Mouse (Mus musculus) liver, embryonic 11.5 days (tissue): Measurements from ENCODE around the gene Tmem115. TPM values are rescaled to one million over a fixed set of nuclear protein-coding genes. Genes with fewer than 3 reads are reported as not detected.

Experiments
- ATAC-seq: fragments of 200-750 bp; cut with Nextera tagmentation; replicated peaks from 2 replicates; pipeline ENCODE4 v1.8.0; 2017; ENCODE audit warnings: moderate number of reproducible peaks, mild to moderate bottlenecking, moderate TSS enrichment, moderate library complexity; ENCODE audit not compliant: low FRiP score
- DNase-seq: peaks from one replicate; pipeline ENCODE4 v3.0.0-alpha.2; 2017; ENCODE audit warnings: low spot score
- H3K27ac ChIP-seq: fragments of 300-500 bp; sonication (generic); 2 replicates; pipeline ENCODE4 v1.5.1; 2014; ENCODE audit warnings: mild to moderate bottlenecking, low read depth, low read length, control low read depth
- H3K27me3 ChIP-seq: fragments of 300-500 bp; sonication (generic); replicated peaks from 2 replicates; pipeline ENCODE4 v1.6.1; 2014; ENCODE audit warnings: low read length, mixed read lengths; ENCODE audit not compliant: control insufficient read depth, insufficient read depth
- H3K36me3 ChIP-seq: fragments of 300-500 bp; sonication (generic); 2 replicates; pipeline ENCODE4 v1.6.1; 2014; ENCODE audit warnings: mild to moderate bottlenecking, low read length, moderate library complexity, mixed read lengths; ENCODE audit not compliant: control insufficient read depth, insufficient read depth
- H3K4me1 ChIP-seq: fragments of 300-500 bp; sonication (generic); replicated peaks from 2 replicates; pipeline ENCODE4 v1.6.1; 2014; ENCODE audit warnings: low read length, mixed read lengths; ENCODE audit not compliant: control insufficient read depth, insufficient read depth
- H3K4me2 ChIP-seq: fragments of 300-500 bp; sonication (generic); 2 replicates; pipeline ENCODE4 v1.6.1; 2014; ENCODE audit warnings: mild to moderate bottlenecking, control low read depth, moderate library complexity
- H3K4me3 ChIP-seq: fragments of 300-500 bp; sonication (generic); 2 replicates; pipeline ENCODE4 v1.5.1; 2014; ENCODE audit warnings: low read depth, low read length, control low read depth
- H3K9ac ChIP-seq: fragments of 300-500 bp; sonication (generic); 2 replicates; pipeline ENCODE4 v1.6.1; 2014; ENCODE audit warnings: low read depth, low read length, control low read depth
- H3K9me3 ChIP-seq: fragments of 300-500 bp; sonication (generic); 2 replicates; pipeline ENCODE4 v1.6.1; 2016; ENCODE audit warnings: low read length, inconsistent platforms, mixed read lengths; ENCODE audit not compliant: control insufficient read depth
- WGBS: fragments of 180-500 bp; shearing (Covaris S2); extraction: QIAGEN DNeasy Blood & Tissue Kit; methylation state at CpG from one replicate; pipeline ENCODE4 v1.1.7; 2014; 5-methylcytosine and 5-hydroxymethylcytosine counted together
- polyA plus RNA-seq: library from polyadenylated mRNA; unstranded; fragments of >200 nt; fragmentation: Nextera tagmentation; extraction: Ambion mirVana; gene quantifications from 2 replicates; pipeline ENCODE4 v1.2.1, GENCODE M21; 2014

Gene Tmem115
- polyA plus RNA-seq, 1 experiment from 2014 or later = 35.4 TPM

- no peak overlapping the region for H3K27ac ChIP-seq
- no peak for ATAC-seq
- H3K4me1 ChIP-seq = 0 out of 2 replicates have a peak, but pooled peaks cover 4% of the 10 kb centered on the region
- 74% methylated on average over 16 of the region's 16 CpGs for WGBS
- no peak overlapping the region for H3K4me3 ChIP-seq
- H3K4me2 ChIP-seq = no peak overlapping the region
- no peaks in the 10 kb centered on the region for H3K9me3 ChIP-seq
- DNase-seq = no peak
- no peaks in the 10 kb centered on the region for H3K36me3 ChIP-seq
- no peak overlapping the region for H3K9ac ChIP-seq
- peaks cover 13% of the 10 kb centered on the region for H3K27me3 ChIP-seq
Observed at GRCm38 (mm10) chr9:107512326-107512725, 21.4 kb upstream of the Tmem115 start.

GRCm38 (mm10) chr9:107514303-107514955 lies 19.3 kb upstream of the Tmem115 start:
- Histone ChIP-seq H3K9me3 (no peaks in the 10 kb centered on the region), H3K4me1 (0 out of 2 replicates have a peak, but pooled peaks cover 4% of the 10 kb centered on the region), H3K27ac (no peak overlapping the region), H3K27me3 (peaks cover 10% of the 10 kb centered on the region), H3K36me3 (no peaks in the 10 kb centered on the region), H3K4me2 (no peak overlapping the region), H3K9ac (no peak overlapping the region), H3K4me3 (no peak overlapping the region)
- DNase-seq (peak; percentile 86), ATAC-seq (peak; percentile 38)
- WGBS = 24% methylated on average over 14 of the region's 14 CpGs

- Histone ChIP-seq H3K4me3 (no peak overlapping the region), H3K27ac (no peak overlapping the region), H3K27me3 (peaks cover 13% of the 10 kb centered on the region), H3K9me3 (no peaks in the 10 kb centered on the region), H3K36me3 (no peaks in the 10 kb centered on the region), H3K9ac (no peak overlapping the region), H3K4me1 (peaks cover 9% of the 10 kb centered on the region; the same call in 1 of the 2 replicates), H3K4me2 (no peak overlapping the region)
- 66% methylated on average over 6 of the region's 6 CpGs for WGBS
- ATAC-seq = no peak
- DNase-seq = no peak
Observed at GRCm38 (mm10) chr9:107520331-107520730, 13.4 kb upstream of the Tmem115 start.

DNA sequence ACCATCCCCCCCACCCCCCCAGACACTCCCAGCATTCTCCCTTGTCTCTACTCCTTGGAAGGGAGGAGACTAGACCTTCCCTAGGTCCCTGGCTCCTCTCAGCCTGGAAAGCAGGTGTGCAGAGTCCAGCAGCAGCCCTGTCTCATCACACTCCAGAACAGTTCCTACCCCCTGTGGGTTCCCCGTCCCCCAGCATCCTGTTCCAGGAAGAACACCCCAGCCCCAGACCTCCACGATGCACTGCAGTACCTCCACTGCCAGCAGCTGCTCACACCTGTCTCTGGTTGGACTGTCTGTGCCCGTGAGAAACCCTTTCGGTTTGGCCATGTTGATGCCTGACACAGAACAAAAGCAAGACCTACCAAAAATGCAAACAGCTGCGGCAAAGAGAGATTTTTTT lies 12.6 kb upstream of the Tmem115 start:
- no peaks in the 10 kb centered on the region for H3K36me3 ChIP-seq
- no peak overlapping the region for H3K4me3 ChIP-seq
- peaks cover 22% of the 10 kb centered on the region for H3K27me3 ChIP-seq
- peaks cover 9% of the 10 kb centered on the region; the same call in 1 of the 2 replicates for H3K4me1 ChIP-seq
- 55% methylated on average over 5 of the region's 5 CpGs for WGBS
- H3K9me3 ChIP-seq = no peaks in the 10 kb centered on the region
- H3K4me2 ChIP-seq = peak overlapping the region; percentile 40
- no peak overlapping the region for H3K9ac ChIP-seq
- H3K27ac ChIP-seq = no peak overlapping the region
- DNase-seq = no peak
- ATAC-seq = no peak

GRCm38 (mm10) chr9:107521711-107522399 lies 11.9 kb upstream of the Tmem115 start:
- H3K9ac ChIP-seq = 0 out of 2 replicates have a peak overlapping the region, but pooled peaks have one; percentile 6
- ATAC-seq = no peak
- H3K4me3 ChIP-seq = 0 out of 2 replicates have a peak overlapping the region, but pooled peaks have one; percentile 2
- peaks cover 11% of the 10 kb centered on the region for H3K4me1 ChIP-seq
- H3K4me2 ChIP-seq = peak overlapping the region; percentile 40
- peaks cover 28% of the 10 kb centered on the region for H3K27me3 ChIP-seq
- no peaks in the 10 kb centered on the region for H3K9me3 ChIP-seq
- WGBS = 23% methylated on average over 25 of the region's 25 CpGs
- H3K27ac ChIP-seq = no peak overlapping the region
- H3K36me3 ChIP-seq = no peaks in the 10 kb centered on the region
- DNase-seq = no peak

DNA sequence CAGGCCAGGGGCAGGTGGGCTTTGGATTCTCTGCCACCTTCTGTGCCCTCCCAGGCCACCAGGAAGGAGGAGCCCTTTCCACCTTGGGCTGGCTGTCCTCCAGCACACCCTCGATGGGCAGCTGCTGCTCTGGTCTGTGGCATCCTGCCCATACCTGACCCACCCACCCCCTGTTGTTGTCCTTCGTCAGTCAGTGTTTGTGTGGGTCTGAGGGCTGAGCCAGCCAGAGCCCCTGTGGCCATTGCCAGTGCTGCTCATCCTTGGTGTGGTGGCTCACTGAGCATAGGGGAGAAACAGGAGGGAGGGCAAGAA lies 11.4 kb upstream of the Tmem115 start:
- Histone ChIP-seq H3K27ac (no peak overlapping the region), H3K27me3 (peaks cover 33% of the 10 kb centered on the region), H3K4me3 (no peak overlapping the region), H3K4me2 (peak overlapping the region; percentile 40), H3K9me3 (no peaks in the 10 kb centered on the region), H3K36me3 (no peaks in the 10 kb centered on the region), H3K9ac (0 out of 2 replicates have a peak overlapping the region, but pooled peaks have one; percentile 6), H3K4me1 (peaks cover 16% of the 10 kb centered on the region)
- ATAC-seq (no peak), DNase-seq (no peak)
- 54% methylated on average over 2 of the region's 2 CpGs for WGBS

GRCm38 (mm10) chr9:107526198-107527026 lies 7.3 kb upstream of the Tmem115 start:
- Histone ChIP-seq H3K4me3 (peak overlapping the region; percentile 53), H3K4me1 (peaks cover 14% of the 10 kb centered on the region), H3K27ac (no peak overlapping the region), H3K36me3 (no peaks in the 10 kb centered on the region), H3K27me3 (peaks cover 35% of the 10 kb centered on the region), H3K9ac (peak overlapping the region; percentile 34; the same call in 1 of the 2 replicates), H3K4me2 (peak overlapping the region; percentile 88), H3K9me3 (no peaks in the 10 kb centered on the region)
- WGBS = 6% methylated on average over 42 of the region's 44 CpGs
- DNase-seq = peak; percentile 93
- ATAC-seq = peak; percentile 78

DNA sequence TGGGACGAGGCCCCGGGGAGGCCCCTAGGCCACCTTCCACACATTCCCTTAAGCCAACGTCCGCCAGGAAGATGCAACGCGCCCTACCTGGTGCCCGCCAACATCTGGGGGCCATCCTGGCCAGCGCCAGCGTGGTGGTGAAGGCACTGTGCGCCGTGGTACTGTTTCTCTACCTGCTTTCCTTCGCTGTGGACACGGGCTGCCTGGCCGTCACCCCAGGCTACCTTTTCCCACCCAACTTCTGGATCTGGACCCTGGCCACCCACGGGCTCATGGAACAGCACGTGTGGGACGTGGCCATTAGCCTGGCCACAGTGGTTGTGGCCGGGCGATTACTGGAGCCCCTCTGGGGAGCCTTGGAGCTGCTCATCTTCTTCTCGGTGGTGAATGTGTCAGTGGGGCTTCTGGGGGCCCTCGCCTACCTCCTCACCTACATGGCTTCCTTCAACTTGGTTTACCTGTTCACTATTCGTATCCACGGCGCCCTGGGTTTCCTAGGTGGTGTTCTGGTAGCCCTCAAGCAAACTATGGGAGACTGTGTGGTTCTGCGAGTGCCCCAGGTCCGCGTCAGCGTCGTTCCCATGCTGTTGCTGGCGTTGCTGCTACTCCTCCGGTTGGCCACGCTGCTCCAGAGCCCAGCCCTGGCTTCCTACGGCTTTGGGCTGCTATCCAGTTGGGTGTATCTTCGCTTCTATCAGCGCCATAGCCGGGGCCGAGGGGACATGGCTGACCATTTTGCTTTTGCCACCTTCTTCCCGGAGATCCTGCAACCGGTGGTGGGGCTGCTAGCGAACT lies 860 bp downstream of the Tmem115 start:
- Histone ChIP-seq H3K36me3 (peaks cover 25% of the 10 kb centered on the region), H3K27ac (peak overlapping the region; percentile 76), H3K9me3 (no peaks in the 10 kb centered on the region), H3K9ac (peak overlapping the region; percentile 94), H3K4me3 (peak overlapping the region; percentile 83), H3K4me2 (peak overlapping the region; percentile 98), H3K4me1 (peaks cover 22% of the 10 kb centered on the region), H3K27me3 (no peaks in the 10 kb centered on the region)
- ATAC-seq (peak; percentile 28), DNase-seq (no peak)
- under 1% methylated on average over 40 of the region's 40 CpGs for WGBS
